Mouse (Mus musculus) neural tube, embryonic 14.5 days (tissue): ENCODE data around the gene Slc12a1. TPM values are rescaled to one million over a fixed set of nuclear protein-coding genes. Genes with fewer than 3 reads are reported as not detected.
A peak's percentile ranks its signal among the peaks of the same experiment; 100 is the strongest.

Experiments used
- ATAC-seq: fragments of 200-750 bp; cut with Nextera tagmentation; 2 replicates; pipeline ENCODE4 v1.8.0; 2017; ENCODE audit warnings: low read depth, mild to moderate bottlenecking, moderate TSS enrichment, moderate library complexity
- H3K27ac ChIP-seq: fragments of 300-500 bp; sonication (generic); 2 replicates; pipeline ENCODE4 v1.5.1; 2014; ENCODE audit warnings: low read depth, mild to moderate bottlenecking, control low read depth, low read length, moderate library complexity, mixed read lengths
- H3K27me3 ChIP-seq: fragments of 300-500 bp; sonication (generic); 2 replicates; pipeline ENCODE4 v1.6.1; 2014; ENCODE audit warnings: low read length; ENCODE audit not compliant: control insufficient read depth, insufficient read depth
- H3K36me3 ChIP-seq: fragments of 300-500 bp; sonication (generic); 2 replicates; pipeline ENCODE4 v1.6.1; 2014; ENCODE audit warnings: low read length, mixed read lengths; ENCODE audit not compliant: control insufficient read depth, insufficient read depth
- H3K4me1 ChIP-seq: fragments of 300-500 bp; sonication (generic); 2 replicates; pipeline ENCODE4 v1.6.1; 2014; ENCODE audit warnings: low read length; ENCODE audit not compliant: control insufficient read depth, insufficient read depth
- H3K4me2 ChIP-seq: fragments of 300-500 bp; sonication (generic); 2 replicates; pipeline ENCODE4 v1.6.1; 2014; ENCODE audit warnings: mild to moderate bottlenecking, low read depth, low read length, control low read depth
- H3K4me3 ChIP-seq: fragments of 300-500 bp; sonication (generic); 2 replicates; pipeline ENCODE4 v1.5.1; 2014; ENCODE audit warnings: low read depth, low read length, control low read depth, mixed read lengths
- H3K9ac ChIP-seq: fragments of 300-500 bp; sonication (generic); replicated peaks from 2 replicates; pipeline ENCODE4 v1.6.1; 2014; ENCODE audit warnings: low read depth, mild to moderate bottlenecking, control low read depth, low read length, mixed read lengths
- H3K9me3 ChIP-seq: fragments of 300-500 bp; sonication (generic); 2 replicates; pipeline ENCODE4 v1.6.1; 2016; ENCODE audit warnings: low read length; ENCODE audit not compliant: control insufficient read depth
- WGBS: fragments of 180-500 bp; shearing (Covaris S2); extraction: QIAGEN DNeasy Blood & Tissue Kit; methylation state at CpG from one replicate; pipeline ENCODE4 v1.1.7; 2014; 5-methylcytosine and 5-hydroxymethylcytosine counted together
- polyA plus RNA-seq: library from polyadenylated mRNA; unstranded; fragments of >200 nt; fragmentation: Nextera tagmentation; extraction: Ambion mirVana; gene quantifications from 2 replicates; pipeline ENCODE4 v1.2.1, GENCODE M21; 2014

Slc12a1 gene
- polyA plus RNA-seq, 1 experiment from 2014 or later = 0.21 TPM

- Histone ChIP-seq H3K9me3 (no peaks in the 10 kb centered on the region), H3K4me3 (peak overlapping the region; percentile 60), H3K9ac (peak overlapping the region; percentile 75), H3K36me3 (no peaks in the 10 kb centered on the region), H3K27me3 (no peaks in the 10 kb centered on the region), H3K27ac (peak overlapping the region; percentile 86), H3K4me2 (peak overlapping the region; percentile 63), H3K4me1 (peaks cover 9% of the 10 kb centered on the region; the same call in 1 of the 2 replicates)
- ATAC-seq = peak; percentile 28
- WGBS = under 1% methylated on average over 9 of the region's 9 CpGs
These were observed 95.6 kb downstream of the Slc12a1 start for GRCm38 (mm10) chr2:125247962-125248235.

- WGBS = 1% methylated on average over 8 of the region's 8 CpGs
- Histone ChIP-seq H3K9ac (peak overlapping the region; percentile 75), H3K4me2 (peak overlapping the region; percentile 63), H3K36me3 (no peaks in the 10 kb centered on the region), H3K27ac (no peak overlapping the region), H3K27me3 (no peaks in the 10 kb centered on the region), H3K4me1 (peaks cover 9% of the 10 kb centered on the region; the same call in 1 of the 2 replicates), H3K4me3 (peak overlapping the region; percentile 60), H3K9me3 (no peaks in the 10 kb centered on the region)
- ATAC-seq = no peak
These were observed 96.0 kb downstream of the Slc12a1 start for GRCm38 (mm10) chr2:125248256-125248655.

GRCm38 (mm10) chr2:125249339-125249738 lies 97.0 kb downstream of the Slc12a1 start:
- H3K9me3 ChIP-seq = no peaks in the 10 kb centered on the region
- 0 out of 2 replicates have a peak, but pooled peaks cover 8% of the 10 kb centered on the region for H3K36me3 ChIP-seq
- H3K4me3 ChIP-seq = no peak overlapping the region
- no peak for ATAC-seq
- no peak overlapping the region for H3K4me2 ChIP-seq
- H3K9ac ChIP-seq = no peak overlapping the region
- H3K4me1 ChIP-seq = peaks cover 9% of the 10 kb centered on the region; the same call in 1 of the 2 replicates
- 89% methylated on average over 4 of the region's 4 CpGs for WGBS
- no peak overlapping the region for H3K27ac ChIP-seq
- H3K27me3 ChIP-seq = no peaks in the 10 kb centered on the region

GRCm38 (mm10) chr2:125249874-125250273 lies 97.6 kb downstream of the Slc12a1 start:
- 94% methylated on average over 4 of the region's 4 CpGs for WGBS
- peaks cover 9% of the 10 kb centered on the region; the same call in 1 of the 2 replicates for H3K4me1 ChIP-seq
- no peak for ATAC-seq

GRCm38 (mm10) chr2:125251781-125252180 lies 99.5 kb downstream of the Slc12a1 start:
- 89% methylated on average over 4 of the region's 4 CpGs for WGBS
- Histone ChIP-seq H3K9me3 (no peaks in the 10 kb centered on the region), H3K9ac (no peak overlapping the region), H3K4me1 (peaks cover 7% of the 10 kb centered on the region; the same call in 1 of the 2 replicates), H3K27ac (no peak overlapping the region), H3K36me3 (0 out of 2 replicates have a peak, but pooled peaks cover 8% of the 10 kb centered on the region), H3K4me3 (no peak overlapping the region), H3K4me2 (no peak overlapping the region), H3K27me3 (no peaks in the 10 kb centered on the region)
- ATAC-seq = no peak

More at GRCm38 (mm10) chr2:125249874-125250273, 97.6 kb downstream of the Slc12a1 start:
- no peaks in the 10 kb centered on the region for H3K9me3 ChIP-seq
- no peak overlapping the region for H3K4me3 ChIP-seq
- 0 out of 2 replicates have a peak, but pooled peaks cover 8% of the 10 kb centered on the region for H3K36me3 ChIP-seq
- no peak overlapping the region for H3K4me2 ChIP-seq
- H3K9ac ChIP-seq = no peak overlapping the region
- no peak overlapping the region for H3K27ac ChIP-seq
- no peaks in the 10 kb centered on the region for H3K27me3 ChIP-seq

GRCm38 (mm10) chr2:125252275-125252674 lies 100.0 kb downstream of the Slc12a1 start:
- Histone ChIP-seq H3K27me3 (no peaks in the 10 kb centered on the region), H3K4me3 (no peak overlapping the region), H3K9ac (no peak overlapping the region)

GRCm38 (mm10) chr2:125253699-125254098 lies 101.4 kb downstream of the Slc12a1 start:
- Histone ChIP-seq H3K9me3 (no peaks in the 10 kb centered on the region), H3K4me2 (no peak overlapping the region), H3K27ac (no peak overlapping the region), H3K4me3 (no peak overlapping the region), H3K4me1 (peaks cover 2% of the 10 kb centered on the region; the same call in 1 of the 2 replicates), H3K36me3 (0 out of 2 replicates have a peak, but pooled peaks cover 12% of the 10 kb centered on the region), H3K27me3 (no peaks in the 10 kb centered on the region), H3K9ac (no peak overlapping the region)
- WGBS = 95% methylated on average over 6 of the region's 6 CpGs
- no peak for ATAC-seq

More at GRCm38 (mm10) chr2:125252275-125252674, 100.0 kb downstream of the Slc12a1 start:
- H3K36me3 ChIP-seq = 0 out of 2 replicates have a peak, but pooled peaks cover 12% of the 10 kb centered on the region
- H3K27ac ChIP-seq = no peak overlapping the region
- WGBS = 65% methylated on average over 2 of the region's 2 CpGs
- ATAC-seq = no peak
- peaks cover 7% of the 10 kb centered on the region; the same call in 1 of the 2 replicates for H3K4me1 ChIP-seq
- H3K4me2 ChIP-seq = no peak overlapping the region
- H3K9me3 ChIP-seq = no peaks in the 10 kb centered on the region

GRCm38 (mm10) chr2:125254630-125255029 lies 102.3 kb downstream of the Slc12a1 start:
- no peak for ATAC-seq
- H3K4me2 ChIP-seq = no peak overlapping the region
- H3K27me3 ChIP-seq = no peaks in the 10 kb centered on the region
- H3K27ac ChIP-seq = no peak overlapping the region
- H3K9me3 ChIP-seq = no peaks in the 10 kb centered on the region
- 0 out of 2 replicates have a peak, but pooled peaks cover 12% of the 10 kb centered on the region for H3K36me3 ChIP-seq
- 93% methylated on average over 3 of the region's 3 CpGs for WGBS
- H3K4me3 ChIP-seq = no peak overlapping the region
- H3K4me1 ChIP-seq = no peaks in the 10 kb centered on the region
- H3K9ac ChIP-seq = no peak overlapping the region

- Histone ChIP-seq H3K36me3 (0 out of 2 replicates have a peak, but pooled peaks cover 12% of the 10 kb centered on the region), H3K9me3 (no peaks in the 10 kb centered on the region), H3K27ac (no peak overlapping the region), H3K27me3 (no peaks in the 10 kb centered on the region), H3K4me1 (no peaks in the 10 kb centered on the region), H3K4me3 (no peak overlapping the region), H3K4me2 (no peak overlapping the region), H3K9ac (no peak overlapping the region)
- 88% methylated on average over 3 of the region's 3 CpGs for WGBS
- ATAC-seq = no peak
These were observed 103.6 kb downstream of the Slc12a1 start for GRCm38 (mm10) chr2:125255886-125256285.
